Mouse (Mus musculus): ENCODE data around the gene Rhof.

DNA sequence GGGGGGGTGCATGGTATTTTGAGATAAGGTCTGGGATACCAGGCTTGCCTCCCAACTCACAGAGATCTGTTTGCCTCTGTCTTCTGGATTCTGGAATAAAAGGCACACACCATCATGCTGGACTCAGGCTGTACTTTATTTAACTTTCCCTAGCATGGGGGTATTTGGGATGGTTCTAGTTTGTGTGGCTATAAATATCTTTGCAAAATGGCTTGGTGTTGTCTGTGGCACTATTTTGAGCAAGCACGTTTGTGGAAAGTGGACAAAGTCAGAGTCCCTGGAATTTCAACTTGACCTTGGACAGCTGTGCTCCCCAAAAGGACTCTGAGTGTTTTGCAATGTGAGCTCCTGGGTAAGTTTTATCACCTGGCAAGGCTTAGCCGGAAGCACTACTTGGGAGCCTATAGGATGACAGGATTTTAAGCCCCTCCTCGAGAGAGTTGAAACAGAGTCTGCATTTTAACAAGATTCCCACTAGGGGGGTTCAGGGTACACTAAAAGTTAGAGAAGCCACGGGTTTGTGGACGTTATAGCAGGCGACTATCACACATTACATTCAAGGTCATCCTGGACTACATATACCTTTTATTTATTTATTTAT, 65.0 kb downstream of the Rhof start:
- peak; percentile 47; the same call in 1 of the 2 replicates for TF ChIP-seq CTCF (IDR thresholded peaks at IDR 0.05; ENCODE audit: low read depth)
- TF ChIP-seq EP300 (IDR thresholded peaks at IDR 0.05; ENCODE audit: low read depth): no peak
